Mouse (Mus musculus) cerebellum, adult 2 months (tissue): Measurements from ENCODE around the gene Agfg1. TPM values are rescaled to one million over a fixed set of nuclear protein-coding genes. Genes with fewer than 3 reads are reported as not detected.
"Not testable (repeated sequence)": the region's sequence is repeated elsewhere in the genome, so short reads cannot be mapped to it uniquely, and the experiment has no call there.

Experiments used
- DNase-seq, 2 experiments: peaks; one replicate each; pipeline ENCODE4 v3.0.0; 2021
- H3K27ac ChIP-seq: fragments of 200-500 bp; 2 replicates; pipeline ENCODE4 v1.5.1; 2012; ENCODE audit warnings: low read length, control low read depth, inconsistent platforms; ENCODE audit not compliant: insufficient read depth
- H3K27me3 ChIP-seq: fragments of 200-500 bp; 2 replicates; pipeline ENCODE4 v1.6.1; 2012; ENCODE audit warnings: inconsistent platforms, mild to moderate bottlenecking, low read length, moderate library complexity; ENCODE audit not compliant: control insufficient read depth, insufficient read depth
- H3K4me1 ChIP-seq: fragments of 200-500 bp; 2 replicates; pipeline ENCODE4 v1.6.1; 2011; ENCODE audit warnings: low read length; ENCODE audit not compliant: control insufficient read depth, insufficient read depth
- H3K4me3 ChIP-seq: fragments of 200-500 bp; replicated peaks from 2 replicates; pipeline ENCODE3; 2011; ENCODE audit warnings: mild to moderate bottlenecking, low read depth, low read length, control low read depth; ENCODE audit not compliant: insufficient read depth
- CTCF ChIP-seq: fragments of 200-500 bp; IDR thresholded peaks from 2 replicates; pipeline ENCODE4 v1.5.1; 2011; ENCODE audit warnings: low read depth, mild to moderate bottlenecking, control low read depth, low read length, moderate library complexity, borderline replicate concordance; ENCODE audit not compliant: insufficient read depth
- POLR2A ChIP-seq: fragments of 200-500 bp; IDR thresholded peaks from 2 replicates; pipeline ENCODE4 v1.6.1; 2011; ENCODE audit warnings: low read length, control low read depth, borderline replicate concordance; ENCODE audit not compliant: insufficient read depth
- WGBS: fragments of 180-500 bp; shearing (Covaris S2); methylation state at CpG from one replicate; pipeline ENCODE4 v1.1.7; 2018; 5-methylcytosine and 5-hydroxymethylcytosine counted together
- polyA plus RNA-seq: library from polyadenylated mRNA; depleted of rRNA; stranded (reverse); fragments of >200 nt; gene quantifications from 2 replicates; pipeline ENCODE4 v1.2.3, GENCODE M21; 2012; rRNA removed

Gene Agfg1
- polyA plus RNA-seq, 1 experiment: 43.1 TPM

DNA sequence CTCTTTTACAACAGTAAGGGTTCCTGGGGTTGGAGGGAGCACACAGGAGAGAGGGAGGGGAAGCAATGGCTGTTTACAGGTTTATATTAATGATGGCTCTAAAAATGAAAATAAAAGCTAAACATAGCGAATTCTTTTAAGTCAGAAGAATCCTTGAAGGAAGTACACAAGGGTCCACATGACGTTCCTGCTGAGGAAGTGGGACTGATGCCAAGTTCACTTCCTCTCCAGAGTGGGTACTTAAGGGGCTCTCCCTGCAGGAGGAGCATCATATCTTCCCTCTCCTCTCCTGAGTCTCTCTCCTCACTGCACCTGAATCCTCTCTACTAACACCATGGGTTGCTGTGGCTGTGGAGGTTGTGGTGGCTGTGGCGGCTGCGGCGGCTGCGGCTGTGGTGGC is 85.4 kb downstream of the Agfg1 start, which contains the start of gene A030014E15Rik:
A030014E15Rik (plus strand) TSS at position 268 of the 400 bp plus-strand sequence.
- no peaks in the 10 kb centered on the region for H3K27me3 ChIP-seq
- no peaks in the 10 kb centered on the region for H3K4me1 ChIP-seq
- H3K27ac ChIP-seq: no peak within 1 kb of the TSS
- no peak for DNase-seq
- no peak within 1 kb of the TSS for H3K4me3 ChIP-seq
- TF ChIP-seq CTCF: no peak
- no peak for TF ChIP-seq POLR2A
- 83% methylated on average over 6 of the region's 6 CpGs for WGBS

DNA sequence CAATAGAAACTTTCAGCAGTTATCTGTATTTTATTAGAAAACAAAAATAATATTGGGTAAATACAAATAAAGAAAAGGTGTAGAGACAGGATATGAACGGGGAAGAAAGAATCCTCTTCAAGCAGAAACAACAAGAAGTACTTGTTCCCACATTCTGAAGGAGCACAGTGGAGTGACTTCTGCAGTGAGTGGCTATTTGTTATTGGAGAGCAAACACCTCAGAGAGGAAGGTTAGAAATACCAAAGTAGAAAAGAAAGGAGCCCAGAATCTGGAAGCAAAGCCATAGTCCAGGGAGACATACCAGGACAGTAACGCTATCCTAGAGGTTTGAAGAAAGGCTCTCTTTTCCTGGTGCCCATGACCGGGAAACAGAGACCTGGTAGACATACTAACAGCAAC is 91.3 kb downstream of the Agfg1 start:
- 88% methylated on average over 3 of the region's 3 CpGs for WGBS
- not testable (repeated sequence) for H3K27ac ChIP-seq, H3K4me1 ChIP-seq, H3K27me3 ChIP-seq, H3K4me3 ChIP-seq, DNase-seq

DNA sequence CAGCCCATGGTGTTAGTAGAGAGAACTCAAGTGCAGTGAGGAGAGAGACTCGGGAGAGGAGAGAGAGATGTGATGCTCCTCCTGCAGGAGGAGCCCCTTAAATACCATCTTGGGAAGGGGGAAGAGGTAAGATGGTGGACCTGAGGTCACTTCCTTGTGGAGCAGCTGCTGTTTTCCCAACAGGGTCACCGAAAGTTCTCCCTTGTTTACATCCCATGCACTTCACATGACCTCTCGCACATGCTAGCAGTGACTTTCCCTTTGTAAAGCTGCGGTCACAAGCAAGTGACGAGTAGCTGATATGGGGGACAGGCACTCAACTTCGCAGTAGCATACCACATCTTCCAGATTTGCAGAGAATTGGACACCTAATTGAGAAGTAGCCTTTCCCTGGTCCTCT is 92.0 kb downstream of the Agfg1 start, which contains the start of gene Gm6217:
Gm6217 (minus strand) TSS at position 74 of the 400 bp plus-strand sequence.
- not testable (repeated sequence) for DNase-seq, H3K27me3 ChIP-seq, H3K4me1 ChIP-seq, H3K27ac ChIP-seq, H3K4me3 ChIP-seq
- WGBS: no CpG with 5 or more reads among the region's 6 CpGs

DNA sequence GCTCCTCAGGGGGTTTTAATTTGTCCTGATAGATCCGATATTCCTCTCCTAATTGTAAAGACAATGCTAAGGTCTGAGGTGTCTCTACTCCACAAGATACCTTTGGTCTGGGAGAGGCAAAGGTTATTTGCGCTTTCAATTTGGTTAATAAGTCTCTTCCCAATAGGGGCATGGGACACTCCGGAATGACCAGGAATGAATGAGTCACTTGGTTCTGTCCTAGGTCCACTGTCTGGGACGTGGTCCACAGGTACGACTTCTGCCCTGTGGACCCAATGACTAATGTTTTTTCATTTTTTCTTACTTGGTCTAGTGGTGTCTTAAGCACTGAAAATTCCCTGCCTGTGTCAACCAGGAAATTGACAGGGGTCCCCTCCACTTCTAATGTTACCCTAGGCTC is 99.4 kb downstream of the Agfg1 start:
- WGBS: 94% methylated on average over 5 of the region's 5 CpGs
- DNase-seq: no peak

DNA sequence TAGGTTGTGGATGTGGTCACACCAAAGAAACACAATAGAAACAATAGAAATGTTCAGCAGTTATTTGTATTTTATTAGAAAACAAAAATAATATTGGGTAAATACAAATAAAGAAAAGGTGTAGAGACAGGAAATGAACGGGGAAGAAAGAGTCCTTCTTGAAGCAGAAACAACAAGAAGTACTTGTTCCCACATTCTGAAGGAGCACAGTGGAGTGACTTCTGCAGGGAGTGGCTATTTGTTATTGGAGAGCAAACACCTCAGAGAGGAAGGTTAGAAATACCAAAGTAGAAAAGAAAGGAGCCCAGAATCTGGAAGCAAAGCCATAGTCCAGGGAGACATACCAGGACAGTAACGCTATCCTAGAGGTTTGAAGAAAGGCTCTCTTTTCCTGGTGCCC is 103.2 kb downstream of the Agfg1 start:
- 89% methylated on average over 2 of the region's 2 CpGs for WGBS
- DNase-seq, H3K4me3 ChIP-seq, H3K4me1 ChIP-seq, H3K27ac ChIP-seq, H3K27me3 ChIP-seq: not testable (repeated sequence)

More for the DNA sequence above, 99.4 kb downstream of the Agfg1 start:
- no peak overlapping the region for H3K27ac ChIP-seq
- no peaks in the 10 kb centered on the region for H3K27me3 ChIP-seq
- no peaks in the 10 kb centered on the region for H3K4me1 ChIP-seq
- TF ChIP-seq CTCF (no peak), POLR2A (no peak)
- H3K4me3 ChIP-seq: no peak overlapping the region

DNA sequence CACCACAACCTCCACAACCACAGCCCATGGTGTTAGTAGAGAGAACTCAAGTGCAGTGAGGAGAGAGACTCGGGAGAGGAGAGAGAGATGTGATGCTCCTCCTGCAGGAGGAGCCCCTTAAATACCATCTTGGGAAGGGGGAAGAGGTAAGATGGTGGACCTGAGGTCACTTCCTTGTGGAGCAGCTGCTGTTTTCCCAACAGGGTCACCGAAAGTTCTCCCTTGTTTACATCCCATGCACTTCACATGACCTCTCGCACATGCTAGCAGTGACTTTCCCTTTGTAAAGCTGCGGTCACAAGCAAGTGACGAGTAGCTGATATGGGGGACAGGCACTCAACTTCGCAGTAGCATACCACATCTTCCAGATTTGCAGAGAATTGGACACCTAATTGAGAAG is 104.0 kb downstream of the Agfg1 start, which contains the start of gene A030003K21Rik:
A030003K21Rik (minus strand) TSS at position 94 of the 400 bp plus-strand sequence.
- no CpG with 5 or more reads among the region's 6 CpGs for WGBS
- H3K27ac ChIP-seq, DNase-seq, H3K4me1 ChIP-seq, H3K4me3 ChIP-seq, H3K27me3 ChIP-seq: not testable (repeated sequence)

DNA sequence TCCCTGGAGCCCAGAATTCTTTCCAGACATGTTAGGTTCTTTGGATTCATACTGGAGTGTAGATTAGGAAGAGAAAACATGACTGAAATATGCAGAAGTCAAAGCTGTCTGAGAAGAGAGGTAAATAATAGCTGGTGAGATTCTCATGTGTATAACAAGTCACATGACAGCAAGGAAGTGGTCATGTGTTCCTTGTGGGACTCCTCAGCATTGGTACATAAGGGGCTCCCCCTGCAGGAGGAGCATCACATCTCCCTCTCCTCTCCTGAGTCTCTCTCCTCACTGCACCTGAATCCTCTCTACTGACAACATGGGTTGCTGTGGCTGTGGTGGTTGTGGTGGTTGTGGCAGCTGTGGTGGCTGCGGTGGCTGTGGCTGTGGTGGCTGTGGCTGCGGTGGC is 106.7 kb downstream of the Agfg1 start:
- H3K4me3 ChIP-seq, H3K4me1 ChIP-seq, DNase-seq, H3K27me3 ChIP-seq, H3K27ac ChIP-seq: not testable (repeated sequence)
- 100% methylated on average over 2 of the region's 2 CpGs for WGBS

DNA sequence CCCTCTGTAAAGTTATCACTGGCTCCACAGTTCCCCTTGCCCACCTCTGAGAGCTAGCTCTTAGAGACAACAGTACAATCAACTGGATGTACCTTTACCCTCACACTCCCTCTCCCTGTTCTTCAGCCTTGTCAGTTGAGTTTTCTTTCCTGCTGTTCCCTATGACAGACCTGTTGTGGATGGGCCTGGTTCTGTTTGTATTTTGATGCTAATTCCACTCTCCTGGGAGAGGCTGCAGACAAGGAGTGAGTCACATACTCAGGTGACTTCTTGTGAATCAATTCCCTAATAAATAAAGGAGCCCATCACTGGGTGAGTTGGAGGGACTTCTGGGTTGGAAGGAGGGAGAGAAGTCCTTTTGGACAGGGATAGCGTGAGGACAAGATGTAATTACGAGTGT is 109.3 kb downstream of the Agfg1 start:
- WGBS: 94% methylated on average over 2 of the region's 2 CpGs
- H3K4me1 ChIP-seq: no peaks in the 10 kb centered on the region
- no peaks in the 10 kb centered on the region for H3K27me3 ChIP-seq
- no peak overlapping the region for H3K27ac ChIP-seq
- TF ChIP-seq CTCF (no peak), POLR2A (no peak)
- DNase-seq: no peak
- no peak overlapping the region for H3K4me3 ChIP-seq

Other genes with a start within 250 kb of the Agfg1 start
- 396 and 404 TPM in 2 replicates for gene Mff, start 114.6 kb upstream of the Agfg1 start, polyA plus RNA-seq
- not detected in 2 replicates for gene Tm4sf20, start 71.0 kb upstream of the Agfg1 start, polyA plus RNA-seq
- not detected in 2 replicates for gene Gm47791, start 68.2 kb upstream of the Agfg1 start, polyA plus RNA-seq
- gene A030005L19Rik, start 73.8 kb downstream of the Agfg1 start, polyA plus RNA-seq: 2.3 and 2.7 TPM in 2 replicates
- 0.20 TPM in 1 of 2 replicates, not detected in the other for gene A030014E15Rik, start 85.4 kb downstream of the Agfg1 start, polyA plus RNA-seq
- gene Gm6217, start 91.9 kb downstream of the Agfg1 start, polyA plus RNA-seq: not detected in 2 replicates
- gene A030003K21Rik, start 103.9 kb downstream of the Agfg1 start, polyA plus RNA-seq: not detected in 2 replicates
- not detected in 2 replicates for gene Gm7544, start 116.5 kb downstream of the Agfg1 start, polyA plus RNA-seq
- not detected in 2 replicates for gene Gm47955, start 120.8 kb downstream of the Agfg1 start, polyA plus RNA-seq
- not detected in 2 replicates for gene Gm47959, start 161.1 kb downstream of the Agfg1 start, polyA plus RNA-seq
- gene Slc19a3, start 199.0 kb downstream of the Agfg1 start, polyA plus RNA-seq: 3.5 and 4.4 TPM in 2 replicates
- not detected in 2 replicates for gene Krtap28-10, start 203.0 kb downstream of the Agfg1 start, polyA plus RNA-seq
- gene Gm47969, start 205.4 kb downstream of the Agfg1 start, polyA plus RNA-seq: not detected in 2 replicates
- not detected in 2 replicates for gene A030005K14Rik, start 219.9 kb downstream of the Agfg1 start, polyA plus RNA-seq
- gene Krtap28-13, start 221.4 kb downstream of the Agfg1 start, polyA plus RNA-seq: not detected in 2 replicates